Mouse (Mus musculus): Measurements from ENCODE around the gene Pik3c2g. TPM values are rescaled to one million over a fixed set of nuclear protein-coding genes. Genes with fewer than 3 reads are reported as not detected.

The Pik3c2g gene
- total RNA-seq, 2 experiments from 2014 or later: not detected

DNA sequence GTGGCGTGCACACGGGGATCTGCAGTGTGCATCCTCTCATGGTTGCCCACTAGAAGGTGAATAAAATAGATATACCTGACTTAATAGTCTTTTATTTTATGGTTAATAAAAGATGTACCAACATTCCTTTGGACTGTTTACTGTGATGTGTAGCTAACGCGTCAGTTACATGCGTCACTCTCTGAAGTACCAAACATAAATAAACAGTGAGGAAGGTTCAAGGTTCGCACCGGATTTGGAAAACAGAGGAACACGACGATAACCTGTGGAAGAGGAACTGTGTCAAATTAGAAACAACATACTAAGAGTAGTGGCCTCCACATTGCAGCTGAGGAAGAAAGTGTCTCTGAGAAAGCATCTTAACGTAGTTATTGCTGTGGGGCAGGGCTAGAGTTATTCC, 402.6 kb downstream of the Pik3c2g start:
- ATAC-seq (replicated peaks; ENCODE audit: low FRiP score, poor library complexity, severe bottlenecking): no peak

DNA sequence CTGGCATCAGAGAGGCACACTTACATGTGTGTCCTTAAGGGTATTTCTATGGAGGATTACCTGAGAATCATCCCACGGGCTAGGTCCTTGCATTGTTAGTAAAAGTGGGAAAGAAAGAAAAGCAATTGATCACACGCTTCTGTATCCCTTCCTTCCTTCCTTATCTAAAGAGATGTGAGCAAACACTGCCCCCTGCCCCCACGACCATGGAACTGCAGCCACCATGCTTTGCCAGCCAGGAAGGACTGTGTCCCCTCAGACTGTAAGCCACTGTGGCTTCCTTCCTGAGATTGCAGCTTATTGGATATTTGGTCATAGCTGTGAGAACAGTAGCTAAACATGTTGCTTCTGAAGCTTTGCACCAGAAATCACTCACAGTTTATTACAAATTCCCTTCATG, 418.2 kb downstream of the Pik3c2g start:
- ATAC-seq (replicated peaks; ENCODE audit: low FRiP score, poor library complexity, severe bottlenecking): no peak

Other genes with a start within 250 kb of the Pik3c2g start
- gene Rergl, start 85.2 kb upstream of the Pik3c2g start, total RNA-seq (2015; ENCODE audit: low replicate concordance): not detected in 2 replicates
- not detected in 2 replicates for gene Rergl, start 85.2 kb upstream of the Pik3c2g start, total RNA-seq (2017; ENCODE audit: low replicate concordance)